Mouse (Mus musculus): ENCODE data around the gene Dnaaf5. TPM values are rescaled to one million over a fixed set of nuclear protein-coding genes. Genes with fewer than 3 reads are reported as not detected.

Dnaaf5 gene
- polyA plus RNA-seq, 1 experiment from 2014 or later: 8.5 TPM

Other genes with a start within 250 kb of the Dnaaf5 start
- gene Pdgfa, start 152.9 kb upstream of the Dnaaf5 start, polyA plus RNA-seq (2014; fragmentation: Nextera tagmentation; extraction: Ambion mirVana): 16.1 TPM in 2 replicates
- gene Prkar1b, start 222 bp upstream of the Dnaaf5 start, polyA plus RNA-seq (2014; fragmentation: Nextera tagmentation; extraction: Ambion mirVana): 32.4 and 39.4 TPM in 2 replicates
- gene Sun1, start 50.4 kb downstream of the Dnaaf5 start, polyA plus RNA-seq (2014; fragmentation: Nextera tagmentation; extraction: Ambion mirVana): 45.3 and 48.9 TPM in 2 replicates
- 143 and 145 TPM in 2 replicates for gene Get4, start 102.1 kb downstream of the Dnaaf5 start, polyA plus RNA-seq (2014; fragmentation: Nextera tagmentation; extraction: Ambion mirVana)
- 7.7 and 8.4 TPM in 2 replicates for gene Adap1, start 175.4 kb downstream of the Dnaaf5 start, polyA plus RNA-seq (2014; fragmentation: Nextera tagmentation; extraction: Ambion mirVana)
- gene Cox19, start 201.2 kb downstream of the Dnaaf5 start, polyA plus RNA-seq (2014; fragmentation: Nextera tagmentation; extraction: Ambion mirVana): 141 and 142 TPM in 2 replicates
- gene Cyp2w1, start 202.4 kb downstream of the Dnaaf5 start, polyA plus RNA-seq (2014; fragmentation: Nextera tagmentation; extraction: Ambion mirVana): not detected in 2 replicates
- 2.4 TPM in 2 replicates for gene Gpr146, start 227.5 kb downstream of the Dnaaf5 start, polyA plus RNA-seq (2014; fragmentation: Nextera tagmentation; extraction: Ambion mirVana)